Mouse (Mus musculus): ENCODE results near the gene Depdc7. TPM values are rescaled to one million over a fixed set of nuclear protein-coding genes. Genes with fewer than 3 reads are reported as not detected.

Gene Depdc7
- polyA plus RNA-seq, 1 experiment from 2014 or later: 4.1 TPM

- H3K4me1 ChIP-seq: peaks cover 21% of the 10 kb centered on the region
- no peaks in the 10 kb centered on the region for H3K9me3 ChIP-seq
- ATAC-seq (ENCODE audit: insufficient number of reproducible peaks, insufficient read depth, low FRiP score, low TSS enrichment, low read depth): no peak
- H3K4me2 ChIP-seq: no peak overlapping the region
- H3K27ac ChIP-seq: no peak overlapping the region
- no peaks in the 10 kb centered on the region for H3K36me3 ChIP-seq
- no peak overlapping the region for H3K9ac ChIP-seq
- peaks cover 4% of the 10 kb centered on the region; the same call in 1 of the 2 replicates for H3K27me3 ChIP-seq
- 38% methylated on average over 15 of the region's 15 CpGs for WGBS
- H3K4me3 ChIP-seq: no peak overlapping the region
These were observed 28.4 kb downstream of the Depdc7 start for GRCm38 (mm10) chr2:104714254-104714691.

GRCm38 (mm10) chr2:104712486-104712809 is 30.2 kb downstream of the Depdc7 start:
- H3K9ac ChIP-seq: peak overlapping the region; percentile 84
- H3K36me3 ChIP-seq: 0 out of 2 replicates have a peak, but pooled peaks cover 4% of the 10 kb centered on the region
- ATAC-seq (ENCODE audit: insufficient number of reproducible peaks, insufficient read depth, low FRiP score, low TSS enrichment, low read depth): no peak
- H3K4me1 ChIP-seq: peaks cover 21% of the 10 kb centered on the region
- 3% methylated on average over 7 of the region's 7 CpGs for WGBS
- H3K4me2 ChIP-seq: peak overlapping the region; percentile 73
- H3K4me3 ChIP-seq: peak overlapping the region; percentile 74
- peaks cover 4% of the 10 kb centered on the region; the same call in 1 of the 2 replicates for H3K27me3 ChIP-seq
- peak overlapping the region; percentile 89 for H3K27ac ChIP-seq
- no peaks in the 10 kb centered on the region for H3K9me3 ChIP-seq

GRCm38 (mm10) chr2:104711585-104712485 is 30.8 kb downstream of the Depdc7 start, which contains the start of gene Tcp11l1:
Gene Tcp11l1, minus strand, starts transcription at chr2:104712169.
- Histone ChIP-seq H3K27me3 (peaks cover 4% of the 10 kb centered on the region; the same call in 1 of the 2 replicates), H3K27ac (peak within 1 kb of the TSS; percentile 89), H3K4me1 (peaks cover 21% of the 10 kb centered on the region), H3K36me3 (0 out of 2 replicates have a peak, but pooled peaks cover 4% of the 10 kb centered on the region), H3K9me3 (no peaks in the 10 kb centered on the region), H3K9ac (peak within 1 kb of the TSS; percentile 84), H3K4me3 (peak within 1 kb of the TSS; percentile 74), H3K4me2 (peak within 1 kb of the TSS; percentile 73)
- WGBS: under 1% methylated on average over 97 of the region's 99 CpGs
- peak; percentile 87 for ATAC-seq (ENCODE audit: insufficient number of reproducible peaks, insufficient read depth, low FRiP score, low TSS enrichment, low read depth)

DNA sequence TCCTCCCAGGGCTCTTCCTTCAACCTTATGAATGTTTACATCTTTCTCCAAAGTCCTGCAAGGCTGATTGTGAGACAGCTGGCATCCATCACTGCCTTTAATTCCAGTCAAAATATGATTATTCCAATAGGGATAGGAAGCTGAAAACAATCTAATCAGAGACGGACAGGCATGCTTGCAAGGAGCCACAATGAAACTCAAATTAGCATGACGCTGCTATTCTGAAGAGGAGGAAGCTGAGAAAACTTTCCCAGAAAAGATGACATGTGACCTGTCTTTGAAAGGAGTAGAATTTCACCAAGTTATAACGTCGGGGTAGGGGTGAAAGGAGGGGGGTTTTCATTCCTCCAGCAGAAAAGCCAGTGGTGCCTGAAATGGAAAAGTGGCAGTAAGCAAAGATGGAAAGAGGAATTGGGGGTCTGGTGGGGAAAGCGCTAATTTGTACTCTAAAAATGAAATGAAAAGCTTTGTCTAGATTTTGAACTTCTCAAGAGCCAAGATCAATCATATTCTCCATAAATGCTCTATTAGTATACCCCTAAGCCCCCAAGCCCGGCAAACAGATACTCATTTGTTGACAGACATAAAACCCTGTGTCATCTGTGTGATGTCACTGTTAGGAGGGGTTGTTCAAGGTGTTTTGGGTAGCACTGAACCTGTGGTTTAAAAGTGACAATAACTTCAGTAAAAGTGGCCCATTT is 31.9 kb downstream of the Depdc7 start:
- 0 out of 2 replicates have a peak overlapping the region, but pooled peaks have one; percentile 84 for H3K9ac ChIP-seq
- H3K27ac ChIP-seq: 0 out of 2 replicates have a peak overlapping the region, but pooled peaks have one; percentile 22

GRCm38 (mm10) chr2:104709786-104710337 is 32.8 kb downstream of the Depdc7 start:
- peaks cover 10% of the 10 kb centered on the region for H3K36me3 ChIP-seq
- H3K27ac ChIP-seq: 0 out of 2 replicates have a peak overlapping the region, but pooled peaks have one; percentile 22
- no peak overlapping the region for H3K4me3 ChIP-seq
- H3K9ac ChIP-seq: no peak overlapping the region
- WGBS: 66% methylated on average over 6 of the region's 6 CpGs
- H3K4me1 ChIP-seq: peaks cover 25% of the 10 kb centered on the region
- H3K4me2 ChIP-seq: no peak overlapping the region
- peaks cover 4% of the 10 kb centered on the region; the same call in 1 of the 2 replicates for H3K27me3 ChIP-seq
- no peaks in the 10 kb centered on the region for H3K9me3 ChIP-seq
- no peak for ATAC-seq (ENCODE audit: insufficient number of reproducible peaks, insufficient read depth, low FRiP score, low TSS enrichment, low read depth)

More for the DNA sequence above, 31.9 kb downstream of the Depdc7 start:
- Histone ChIP-seq H3K36me3 (0 out of 2 replicates have a peak, but pooled peaks cover 4% of the 10 kb centered on the region), H3K4me3 (peak overlapping the region; percentile 74), H3K27me3 (peaks cover 4% of the 10 kb centered on the region; the same call in 1 of the 2 replicates), H3K9me3 (no peaks in the 10 kb centered on the region), H3K4me2 (peak overlapping the region; percentile 73), H3K4me1 (peaks cover 25% of the 10 kb centered on the region)
- WGBS: 17% methylated on average over 6 of the region's 6 CpGs
- ATAC-seq (ENCODE audit: insufficient number of reproducible peaks, insufficient read depth, low FRiP score, low TSS enrichment, low read depth): no peak

GRCm38 (mm10) chr2:104704355-104704754 is 38.3 kb downstream of the Depdc7 start:
- H3K9ac ChIP-seq: no peak overlapping the region

GRCm38 (mm10) chr2:104703158-104703557 is 39.5 kb downstream of the Depdc7 start:
- no peak for ATAC-seq (ENCODE audit: insufficient number of reproducible peaks, insufficient read depth, low FRiP score, low TSS enrichment, low read depth)
- Histone ChIP-seq H3K27ac (no peak overlapping the region), H3K4me1 (peaks cover 4% of the 10 kb centered on the region; the same call in 1 of the 2 replicates), H3K4me3 (no peak overlapping the region), H3K36me3 (peaks cover 21% of the 10 kb centered on the region), H3K27me3 (no peaks in the 10 kb centered on the region), H3K9me3 (no peaks in the 10 kb centered on the region), H3K9ac (no peak overlapping the region), H3K4me2 (no peak overlapping the region)
- WGBS: 80% methylated on average over 3 of the region's 3 CpGs

More at GRCm38 (mm10) chr2:104704355-104704754, 38.3 kb downstream of the Depdc7 start:
- Histone ChIP-seq H3K27me3 (no peaks in the 10 kb centered on the region), H3K4me1 (peaks cover 4% of the 10 kb centered on the region; the same call in 1 of the 2 replicates), H3K36me3 (peaks cover 19% of the 10 kb centered on the region), H3K9me3 (no peaks in the 10 kb centered on the region), H3K27ac (no peak overlapping the region), H3K4me2 (no peak overlapping the region), H3K4me3 (no peak overlapping the region)
- no peak for ATAC-seq (ENCODE audit: insufficient number of reproducible peaks, insufficient read depth, low FRiP score, low TSS enrichment, low read depth)
- 84% methylated on average over 3 of the region's 3 CpGs for whole genome bisulfite sequencing

DNA sequence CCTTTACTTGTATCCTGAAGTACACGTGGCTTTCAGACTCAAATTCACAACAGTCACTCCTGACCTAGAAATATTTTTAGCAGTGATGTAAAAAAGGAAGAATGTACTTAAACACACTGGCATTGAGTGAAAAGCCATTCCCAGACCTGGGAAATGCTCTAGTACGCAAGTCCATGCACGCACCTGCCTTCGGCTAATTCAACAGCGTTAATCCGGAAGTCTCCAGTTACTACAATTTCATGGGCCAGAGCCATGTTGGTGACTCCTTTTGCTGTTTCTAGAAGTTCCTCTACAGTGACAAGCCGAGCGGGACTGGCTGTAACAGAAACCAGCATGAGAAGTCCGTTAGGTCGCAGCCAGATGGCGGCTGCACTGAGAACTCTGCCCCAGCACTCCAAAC is 43.0 kb downstream of the Depdc7 start:
- H3K9me3 ChIP-seq: no peaks in the 10 kb centered on the region
- H3K36me3 ChIP-seq: peaks cover 17% of the 10 kb centered on the region
- 58% methylated on average over 11 of the region's 11 CpGs for WGBS
- H3K27me3 ChIP-seq: no peaks in the 10 kb centered on the region
- H3K4me3 ChIP-seq: no peak overlapping the region
- H3K4me2 ChIP-seq: no peak overlapping the region
- no peak for ATAC-seq (ENCODE audit: insufficient number of reproducible peaks, insufficient read depth, low FRiP score, low TSS enrichment, low read depth)
- no peak overlapping the region for H3K9ac ChIP-seq
- no peak overlapping the region; the same call in 1 of the 2 replicates for H3K27ac ChIP-seq
- no peaks in the 10 kb centered on the region for H3K4me1 ChIP-seq

DNA sequence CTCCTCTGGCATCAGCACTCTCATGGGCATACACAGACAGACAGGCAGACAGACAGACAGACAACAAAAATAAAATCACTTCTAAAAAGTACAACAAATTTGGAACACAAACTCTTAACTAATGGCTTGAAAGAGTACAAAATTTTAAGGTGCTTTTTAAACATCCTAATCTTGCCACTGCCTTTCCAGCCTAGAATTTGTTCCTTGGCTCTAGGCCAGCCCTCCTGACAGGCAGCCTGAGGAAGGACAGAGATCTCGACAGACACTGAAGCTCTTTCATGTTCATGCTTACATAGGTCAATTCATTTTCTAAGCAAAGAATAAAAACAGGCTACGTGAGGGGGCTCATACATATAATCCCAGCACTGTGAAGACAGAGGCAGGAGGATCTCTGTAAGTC is 50.1 kb downstream of the Depdc7 start:
- Histone ChIP-seq H3K4me3 (no peak overlapping the region), H3K27ac (no peak overlapping the region), H3K9ac (no peak overlapping the region), H3K36me3 (peaks cover 4% of the 10 kb centered on the region; the same call in 1 of the 2 replicates), H3K27me3 (no peaks in the 10 kb centered on the region), H3K9me3 (no peaks in the 10 kb centered on the region), H3K4me2 (no peak overlapping the region), H3K4me1 (no peaks in the 10 kb centered on the region)
- ATAC-seq (ENCODE audit: insufficient number of reproducible peaks, insufficient read depth, low FRiP score, low TSS enrichment, low read depth): no peak
- WGBS: 62% methylated on average over 2 of the region's 2 CpGs

- Histone ChIP-seq H3K4me1 (no peaks in the 10 kb centered on the region), H3K27ac (no peak overlapping the region)
- WGBS: 77% methylated on average over 4 of the region's 4 CpGs
These were observed 52.0 kb downstream of the Depdc7 start for GRCm38 (mm10) chr2:104690720-104691119.

DNA sequence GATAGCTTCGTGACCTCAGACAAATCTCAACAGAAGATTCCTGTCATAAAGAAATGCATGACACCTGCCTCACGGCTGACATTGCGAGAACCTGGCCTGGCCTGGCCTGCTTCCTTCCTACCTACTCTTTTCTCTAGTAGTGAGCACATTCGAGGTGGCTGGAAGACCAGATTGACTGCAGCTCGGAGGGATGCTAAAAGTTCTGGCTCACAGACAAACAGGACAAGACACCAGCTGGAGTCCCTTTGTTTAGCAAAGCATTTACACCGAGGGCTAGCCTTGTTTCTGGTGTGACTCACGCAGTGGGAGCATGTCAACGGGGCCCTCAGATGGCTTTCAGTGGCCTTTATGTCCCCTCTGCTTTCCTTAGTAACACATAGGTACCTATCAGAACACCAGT is 54.0 kb downstream of the Depdc7 start:
- H3K4me3 ChIP-seq: no peak overlapping the region
- H3K36me3 ChIP-seq: peaks cover 6% of the 10 kb centered on the region
- no peak overlapping the region for H3K4me2 ChIP-seq
- no peaks in the 10 kb centered on the region for H3K9me3 ChIP-seq
- ATAC-seq (ENCODE audit: insufficient number of reproducible peaks, insufficient read depth, low FRiP score, low TSS enrichment, low read depth): no peak
- no peaks in the 10 kb centered on the region for H3K4me1 ChIP-seq
- no peak overlapping the region for H3K27ac ChIP-seq
- WGBS: 79% methylated on average over 8 of the region's 8 CpGs
- no peaks in the 10 kb centered on the region for H3K27me3 ChIP-seq
- no peak overlapping the region for H3K9ac ChIP-seq

More at GRCm38 (mm10) chr2:104690720-104691119, 52.0 kb downstream of the Depdc7 start:
- Histone ChIP-seq H3K4me2 (no peak overlapping the region), H3K9ac (no peak overlapping the region), H3K4me3 (no peak overlapping the region), H3K27me3 (no peaks in the 10 kb centered on the region), H3K36me3 (no peaks in the 10 kb centered on the region), H3K9me3 (no peaks in the 10 kb centered on the region)
- no peak for ATAC-seq (ENCODE audit: insufficient number of reproducible peaks, insufficient read depth, low FRiP score, low TSS enrichment, low read depth)
